Mouse (Mus musculus) erythroblast, embryonic 14.5 days (primary cell): ENCODE measurements at regions not wholly inside any gene's neighbourhood (a gene's known extent, or its start where the extent isn't known, plus 50 kb on each side); places are given as distances from the start of the nearest gene placed in this dataset.

Experiments
- GATA1 ChIP-seq: IDR thresholded peaks from 2 replicates; pipeline ENCODE4 v1.6.1; 2012; ENCODE audit warnings: low read length, inconsistent platforms, mixed read lengths
- TAL1 ChIP-seq: IDR thresholded peaks from 3 replicates; pipeline ENCODE4 v1.6.1; 2012; ENCODE audit warnings: low read length, inconsistent platforms, mixed read lengths

- TF ChIP-seq GATA1 (no peak), TAL1 (no peak)
Observed at GRCm38 (mm10) chr10:117539532-117539931, 89.8 kb upstream of the Cpm start.
